Mouse (Mus musculus): ENCODE measurements at regions not wholly inside any gene's neighbourhood (a gene's known extent, or its start where the extent isn't known, plus 50 kb on each side); places are given as distances from the start of the nearest gene placed in this dataset.

- DNase-seq (ENCODE audit: low spot score in 2 of 2) = no peak
These were observed 113.0 kb upstream of the Pcgf5 start for GRCm38 (mm10) chr19:36235131-36235530.

GRCm38 (mm10) chr19:36236576-36237345 is 111.3 kb upstream of the Pcgf5 start:
- DNase-seq (ENCODE audit: low spot score in 2 of 2) = no peak

- no peak for DNase-seq (ENCODE audit: low spot score in 2 of 2)
These were observed 110.4 kb upstream of the Pcgf5 start for GRCm38 (mm10) chr19:36237751-36238150.

GRCm38 (mm10) chr19:36238536-36238935 is 109.6 kb upstream of the Pcgf5 start:
- no peak for DNase-seq (ENCODE audit: low spot score in 2 of 2)

GRCm38 (mm10) chr19:36242396-36242795 is 105.7 kb upstream of the Pcgf5 start:
- no peak for DNase-seq (ENCODE audit: low spot score in 2 of 2)

- no peak for DNase-seq (ENCODE audit: low spot score in 2 of 2)
These were observed 105.2 kb upstream of the Pcgf5 start for GRCm38 (mm10) chr19:36242946-36243345.

- no peak for DNase-seq (ENCODE audit: low spot score in 2 of 2)
These were observed 95.6 kb upstream of the Pcgf5 start for GRCm38 (mm10) chr19:36252522-36252921.

GRCm38 (mm10) chr19:36257748-36258538 is 90.2 kb upstream of the Pcgf5 start:
- peak; percentile 11 to 13 for DNase-seq (ENCODE audit: low spot score in 2 of 2)

GRCm38 (mm10) chr19:36261819-36262218 is 86.3 kb upstream of the Pcgf5 start:
- no peak for DNase-seq (ENCODE audit: low spot score in 2 of 2)

- DNase-seq (ENCODE audit: low spot score in 2 of 2) = no peak
These were observed 84.2 kb upstream of the Pcgf5 start for GRCm38 (mm10) chr19:36263923-36264322.

GRCm38 (mm10) chr19:36264397-36264796 is 83.7 kb upstream of the Pcgf5 start:
- no peak for DNase-seq (ENCODE audit: low spot score in 2 of 2)

- DNase-seq (ENCODE audit: low spot score in 2 of 2) = no peak
These were observed 82.8 kb upstream of the Pcgf5 start for GRCm38 (mm10) chr19:36265276-36265675.

GRCm38 (mm10) chr19:36266346-36266745 is 81.8 kb upstream of the Pcgf5 start:
- no peak for DNase-seq (ENCODE audit: low spot score in 2 of 2)

- no peak for DNase-seq (ENCODE audit: low spot score in 2 of 2)
These were observed 74.6 kb upstream of the Pcgf5 start for GRCm38 (mm10) chr19:36273466-36273865.

GRCm38 (mm10) chr19:36285465-36285864 is 62.6 kb upstream of the Pcgf5 start:
- DNase-seq (ENCODE audit: low spot score in 2 of 2) = no peak

- DNase-seq (ENCODE audit: low spot score in 2 of 2) = no peak
These were observed 57.3 kb upstream of the Pcgf5 start for GRCm38 (mm10) chr19:36290778-36291177.

- peak in 1 of 2 experiments; percentile 5 for DNase-seq (ENCODE audit: low spot score in 2 of 2)
These were observed 54.7 kb upstream of the Pcgf5 start for GRCm38 (mm10) chr19:36293177-36293969.

All from frontal cortex, postnatal 10 days (tissue).